Mouse (Mus musculus): ENCODE results near the gene Zcchc7. TPM values are rescaled to one million over a fixed set of nuclear protein-coding genes. Genes with fewer than 3 reads are reported as not detected.

Gene Zcchc7
- polyA plus RNA-seq, 1 experiment from 2014 or later: 27.1 TPM

DNA sequence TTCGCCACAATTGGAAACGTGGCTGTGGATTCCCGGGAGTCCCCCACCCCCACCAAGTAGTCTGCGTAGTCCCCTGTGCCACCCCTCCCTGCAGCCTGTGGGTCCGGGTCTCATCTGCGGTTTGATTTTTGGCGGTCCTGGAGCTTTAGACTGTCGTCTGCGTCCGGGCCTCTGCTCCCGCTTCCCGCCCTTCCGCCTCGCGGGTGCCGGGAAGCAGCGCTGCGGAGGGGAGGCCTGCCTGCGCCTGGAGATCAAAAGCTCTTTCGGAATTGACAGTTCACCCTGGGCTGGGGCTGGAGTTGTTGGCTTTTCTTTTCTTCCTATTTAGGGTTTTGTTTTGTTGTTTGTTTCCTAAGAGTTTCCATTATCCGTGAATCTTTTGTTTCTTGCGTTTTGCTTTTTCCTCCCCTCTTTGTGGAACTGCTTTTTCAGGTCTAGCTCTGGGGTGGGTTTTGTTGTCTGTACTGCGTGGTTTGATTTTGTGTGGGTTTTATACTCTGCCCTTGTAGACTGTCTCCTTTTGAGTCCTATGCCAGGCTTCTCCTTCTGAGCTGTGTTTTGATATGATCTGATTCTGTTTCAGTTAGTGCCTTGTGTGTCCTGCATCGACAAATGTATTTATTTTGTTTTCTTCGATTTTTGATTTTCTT lies 43.5 kb upstream of the Zcchc7 start:
- Histone ChIP-seq H3K27me3 (ENCODE audit: control insufficient read depth, insufficient read depth, low read length) (peaks cover 87% of the 10 kb centered on the region), H3K4me3 (ENCODE audit: low read depth, low read length) (peak overlapping the region; percentile 31; the same call in 1 of the 2 replicates), H3K9me3 (replicated peaks; ENCODE audit: control insufficient read depth, low read length) (no peaks in the 10 kb centered on the region), H3K36me3 (ENCODE audit: control insufficient read depth, insufficient read depth, low read length) (no peaks in the 10 kb centered on the region), H3K4me1 (ENCODE audit: control insufficient read depth, insufficient read depth, low read length) (peaks cover 10% of the 10 kb centered on the region), H3K27ac (ENCODE audit: low read depth, low read length) (no peak overlapping the region), H3K4me2 (peak overlapping the region; percentile 54), H3K9ac (ENCODE audit: low read depth, low read length) (no peak overlapping the region)
- ATAC-seq (replicated peaks; ENCODE audit: insufficient number of reproducible peaks, low FRiP score, low TSS enrichment): no peak
- 1% methylated on average over 25 of the region's 25 CpGs for WGBS (ENCODE audit: insufficient replicate concordance)

DNA sequence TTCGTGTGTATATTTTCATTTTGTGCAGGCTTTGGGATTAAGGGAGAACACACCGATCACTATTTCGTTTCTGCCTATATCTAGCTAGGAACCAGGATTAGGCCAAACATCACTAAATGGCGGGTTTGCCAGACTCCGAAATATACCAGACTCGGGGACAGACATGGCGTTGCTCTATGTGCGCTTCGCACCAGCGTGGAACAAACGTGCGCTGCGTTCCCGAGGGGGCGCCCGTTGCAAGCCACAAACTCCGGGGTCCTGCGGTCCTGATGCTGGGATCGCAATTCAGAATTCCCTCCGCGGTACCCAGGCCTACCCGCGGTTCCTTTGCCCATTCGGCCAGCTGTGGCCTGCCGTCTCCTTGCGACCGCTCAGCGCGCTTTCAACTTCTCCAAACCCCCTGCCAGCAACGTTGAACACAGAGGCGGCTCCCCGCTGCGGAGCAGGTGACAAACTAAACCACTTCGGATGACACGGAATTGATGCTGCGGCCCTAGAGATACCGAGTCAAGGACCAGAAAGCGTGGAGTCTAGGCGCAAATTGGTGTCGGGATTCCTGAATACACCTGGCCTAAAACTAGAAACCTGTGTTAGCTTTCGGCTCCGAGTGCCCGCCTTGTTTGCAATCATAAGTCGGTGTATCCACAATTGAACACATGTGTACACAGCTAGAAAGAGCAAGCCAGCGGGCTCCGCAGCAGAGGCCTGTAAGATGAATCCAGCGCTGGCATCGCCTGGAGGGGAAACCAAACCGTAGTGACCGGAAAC lies 42.7 kb upstream of the Zcchc7 start:
- no peak overlapping the region for H3K9ac ChIP-seq (ENCODE audit: low read depth, low read length)
- 1% methylated on average over 50 of the region's 50 CpGs for WGBS (ENCODE audit: insufficient replicate concordance)
- no peak overlapping the region for H3K27ac ChIP-seq (ENCODE audit: low read depth, low read length)
- H3K9me3 ChIP-seq (replicated peaks; ENCODE audit: control insufficient read depth, low read length): no peaks in the 10 kb centered on the region
- H3K4me3 ChIP-seq (ENCODE audit: low read depth, low read length): no peak overlapping the region; the same call in 1 of the 2 replicates
- peak overlapping the region; percentile 50 for H3K4me2 ChIP-seq
- no peak for ATAC-seq (replicated peaks; ENCODE audit: insufficient number of reproducible peaks, low FRiP score, low TSS enrichment)
- H3K27me3 ChIP-seq (ENCODE audit: control insufficient read depth, insufficient read depth, low read length): peaks cover 87% of the 10 kb centered on the region
- H3K36me3 ChIP-seq (ENCODE audit: control insufficient read depth, insufficient read depth, low read length): no peaks in the 10 kb centered on the region
- peaks cover 10% of the 10 kb centered on the region for H3K4me1 ChIP-seq (ENCODE audit: control insufficient read depth, insufficient read depth, low read length)

DNA sequence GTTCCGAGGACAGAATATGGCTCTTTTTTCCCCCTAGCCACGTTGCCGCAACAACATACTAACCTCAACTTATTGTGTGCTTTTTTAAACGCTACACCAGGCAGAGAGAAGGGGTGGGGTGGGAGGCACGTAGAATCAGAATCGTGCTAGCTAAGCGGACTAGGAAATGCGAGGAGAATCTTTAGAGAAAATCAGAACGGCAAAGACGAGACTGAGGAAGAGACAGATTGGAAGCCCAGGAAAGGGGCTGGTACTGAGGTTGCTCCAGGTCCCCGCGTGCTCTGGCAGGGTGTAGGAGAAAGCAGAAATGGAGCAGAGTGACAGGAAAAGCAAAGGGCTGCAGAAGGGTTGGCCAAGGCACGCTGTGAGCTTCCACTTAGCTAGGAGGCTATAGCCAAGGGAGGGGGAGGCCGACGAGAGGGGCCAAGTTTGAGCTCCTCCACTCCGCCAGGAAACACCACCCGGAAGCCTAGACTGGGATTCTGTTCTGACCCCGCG lies 42.1 kb upstream of the Zcchc7 start:
- no peaks in the 10 kb centered on the region for H3K36me3 ChIP-seq (ENCODE audit: control insufficient read depth, insufficient read depth, low read length)
- no peak overlapping the region; the same call in 1 of the 2 replicates for H3K4me3 ChIP-seq (ENCODE audit: low read depth, low read length)
- H3K9ac ChIP-seq (ENCODE audit: low read depth, low read length): no peak overlapping the region
- peaks cover 87% of the 10 kb centered on the region for H3K27me3 ChIP-seq (ENCODE audit: control insufficient read depth, insufficient read depth, low read length)
- H3K4me1 ChIP-seq (ENCODE audit: control insufficient read depth, insufficient read depth, low read length): peaks cover 10% of the 10 kb centered on the region
- no peaks in the 10 kb centered on the region for H3K9me3 ChIP-seq (replicated peaks; ENCODE audit: control insufficient read depth, low read length)
- under 1% methylated on average over 19 of the region's 19 CpGs for WGBS (ENCODE audit: insufficient replicate concordance)
- H3K4me2 ChIP-seq: peak overlapping the region; percentile 50
- no peak overlapping the region for H3K27ac ChIP-seq (ENCODE audit: low read depth, low read length)
- ATAC-seq (replicated peaks; ENCODE audit: insufficient number of reproducible peaks, low FRiP score, low TSS enrichment): no peak

DNA sequence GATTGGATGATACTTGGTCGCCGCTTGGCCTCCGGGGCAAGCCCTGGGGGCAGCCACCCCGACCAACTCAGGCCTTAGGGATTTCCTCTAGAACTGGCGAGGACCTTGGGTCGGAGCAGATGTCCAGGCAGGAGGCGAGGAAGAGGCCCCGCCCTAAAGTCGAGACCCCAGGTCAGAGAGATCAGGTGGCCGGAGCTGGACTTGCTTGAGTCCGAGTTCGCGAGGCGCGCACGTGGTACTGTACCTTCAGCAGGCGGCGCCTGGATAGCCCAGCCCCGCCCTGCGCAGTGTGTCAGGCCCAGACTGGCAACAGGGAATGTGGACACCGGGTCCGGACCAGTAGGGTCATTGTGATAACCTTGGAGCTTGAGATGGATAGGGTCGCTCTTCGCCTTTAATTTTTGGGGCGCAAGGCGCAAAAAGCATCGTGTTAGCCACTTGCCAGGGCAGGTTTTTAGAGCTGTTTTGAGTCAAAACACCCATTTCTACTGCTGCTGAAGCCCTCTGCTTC lies 41.5 kb upstream of the Zcchc7 start:
- H3K9me3 ChIP-seq (replicated peaks; ENCODE audit: control insufficient read depth, low read length): no peaks in the 10 kb centered on the region
- no peak overlapping the region for H3K4me2 ChIP-seq
- no peak overlapping the region; the same call in 1 of the 2 replicates for H3K4me3 ChIP-seq (ENCODE audit: low read depth, low read length)
- WGBS (ENCODE audit: insufficient replicate concordance): 1% methylated on average over 27 of the region's 27 CpGs
- no peak overlapping the region for H3K9ac ChIP-seq (ENCODE audit: low read depth, low read length)
- H3K27ac ChIP-seq (ENCODE audit: low read depth, low read length): no peak overlapping the region
- peaks cover 10% of the 10 kb centered on the region for H3K4me1 ChIP-seq (ENCODE audit: control insufficient read depth, insufficient read depth, low read length)
- no peak for ATAC-seq (replicated peaks; ENCODE audit: insufficient number of reproducible peaks, low FRiP score, low TSS enrichment)
- H3K36me3 ChIP-seq (ENCODE audit: control insufficient read depth, insufficient read depth, low read length): no peaks in the 10 kb centered on the region
- peaks cover 85% of the 10 kb centered on the region for H3K27me3 ChIP-seq (ENCODE audit: control insufficient read depth, insufficient read depth, low read length)

DNA sequence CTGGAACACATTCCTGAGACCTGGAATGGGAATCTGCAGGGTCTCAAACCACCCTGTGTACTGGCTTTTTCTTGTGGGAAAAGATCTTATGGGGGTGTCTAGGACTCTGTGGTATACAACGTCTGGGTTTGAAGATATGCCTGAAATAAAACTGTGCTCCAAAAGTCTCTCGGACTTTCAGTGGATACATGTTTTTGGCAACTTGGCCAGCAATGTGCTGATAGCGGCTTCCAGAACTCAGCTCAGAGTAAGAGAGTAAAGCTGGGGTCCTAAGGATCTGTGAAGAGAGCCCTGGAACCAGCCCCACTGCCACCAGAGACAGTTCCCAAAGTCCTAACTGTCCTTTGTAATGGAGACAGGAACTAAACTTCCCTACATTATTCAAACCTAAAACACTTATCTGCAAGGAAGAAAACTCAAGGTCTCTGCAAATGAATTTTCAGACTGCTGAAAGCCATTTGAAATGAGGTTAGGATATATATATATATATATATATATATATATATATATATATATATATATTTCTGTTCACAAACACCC lies 40.0 kb upstream of the Zcchc7 start:
- Histone ChIP-seq H3K4me2 (no peak overlapping the region), H3K9me3 (replicated peaks; ENCODE audit: control insufficient read depth, low read length) (no peaks in the 10 kb centered on the region), H3K9ac (ENCODE audit: low read depth, low read length) (no peak overlapping the region), H3K27me3 (ENCODE audit: control insufficient read depth, insufficient read depth, low read length) (peaks cover 78% of the 10 kb centered on the region), H3K36me3 (ENCODE audit: control insufficient read depth, insufficient read depth, low read length) (no peaks in the 10 kb centered on the region), H3K27ac (ENCODE audit: low read depth, low read length) (no peak overlapping the region), H3K4me1 (ENCODE audit: control insufficient read depth, insufficient read depth, low read length) (peaks cover 10% of the 10 kb centered on the region), H3K4me3 (ENCODE audit: low read depth, low read length) (no peak overlapping the region)
- no peak for ATAC-seq (replicated peaks; ENCODE audit: insufficient number of reproducible peaks, low FRiP score, low TSS enrichment)
- WGBS (ENCODE audit: insufficient replicate concordance): 13% methylated on average over 3 of the region's 3 CpGs

DNA sequence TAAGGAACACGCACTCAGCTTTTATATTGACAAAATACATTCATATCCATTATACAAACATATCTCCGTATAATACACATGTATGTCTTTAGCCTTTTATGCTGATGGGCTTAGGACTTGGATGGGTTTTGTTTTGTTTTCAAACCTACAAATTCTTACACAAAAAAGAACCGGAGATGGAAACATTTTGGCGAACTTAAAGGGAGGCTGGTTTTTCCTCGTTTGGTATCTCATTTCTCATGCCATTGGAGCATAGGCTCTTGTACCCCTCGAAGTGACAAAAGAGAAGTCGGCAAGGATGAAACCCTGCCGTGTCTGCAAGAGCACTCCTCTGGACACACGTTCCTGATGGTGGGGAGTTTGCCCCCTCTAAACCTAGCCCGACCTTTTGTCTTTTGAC lies 39.3 kb upstream of the Zcchc7 start:
- Histone ChIP-seq H3K27ac (ENCODE audit: low read depth, low read length) (no peak overlapping the region), H3K27me3 (ENCODE audit: control insufficient read depth, insufficient read depth, low read length) (peaks cover 71% of the 10 kb centered on the region), H3K9ac (ENCODE audit: low read depth, low read length) (no peak overlapping the region), H3K4me3 (ENCODE audit: low read depth, low read length) (no peak overlapping the region), H3K4me1 (ENCODE audit: control insufficient read depth, insufficient read depth, low read length) (peaks cover 10% of the 10 kb centered on the region), H3K36me3 (ENCODE audit: control insufficient read depth, insufficient read depth, low read length) (no peaks in the 10 kb centered on the region), H3K4me2 (no peak overlapping the region), H3K9me3 (replicated peaks; ENCODE audit: control insufficient read depth, low read length) (no peaks in the 10 kb centered on the region)
- ATAC-seq (replicated peaks; ENCODE audit: insufficient number of reproducible peaks, low FRiP score, low TSS enrichment): no peak
- WGBS (ENCODE audit: insufficient replicate concordance): 3% methylated on average over 10 of the region's 10 CpGs

DNA sequence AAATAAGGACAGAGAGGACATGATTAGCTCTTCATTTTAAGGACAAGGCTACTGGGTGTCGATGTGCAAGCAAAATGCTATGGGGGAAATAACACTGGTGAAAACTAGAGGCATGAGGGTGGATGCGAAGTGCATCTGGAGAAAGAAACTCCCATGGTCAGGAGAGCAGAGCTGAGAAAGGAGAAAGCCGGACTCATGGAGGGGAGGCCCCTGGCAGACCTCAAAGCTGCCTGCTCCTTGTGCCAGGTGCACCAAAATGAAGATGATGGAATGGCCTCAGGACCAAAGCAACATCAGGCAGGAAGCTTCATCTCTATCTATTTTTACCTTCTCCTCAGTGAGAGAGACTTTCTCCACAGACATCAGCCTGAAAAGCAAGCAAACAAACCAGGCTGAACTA lies 38.0 kb upstream of the Zcchc7 start:
- no peaks in the 10 kb centered on the region for H3K36me3 ChIP-seq (ENCODE audit: control insufficient read depth, insufficient read depth, low read length)
- H3K27me3 ChIP-seq (ENCODE audit: control insufficient read depth, insufficient read depth, low read length): peaks cover 59% of the 10 kb centered on the region
- WGBS (ENCODE audit: insufficient replicate concordance): 69% methylated on average over 3 of the region's 3 CpGs
- H3K4me3 ChIP-seq (ENCODE audit: low read depth, low read length): no peak overlapping the region
- peaks cover 10% of the 10 kb centered on the region for H3K4me1 ChIP-seq (ENCODE audit: control insufficient read depth, insufficient read depth, low read length)
- no peak overlapping the region for H3K4me2 ChIP-seq
- no peaks in the 10 kb centered on the region for H3K9me3 ChIP-seq (replicated peaks; ENCODE audit: control insufficient read depth, low read length)
- no peak for ATAC-seq (replicated peaks; ENCODE audit: insufficient number of reproducible peaks, low FRiP score, low TSS enrichment)
- H3K9ac ChIP-seq (ENCODE audit: low read depth, low read length): no peak overlapping the region
- H3K27ac ChIP-seq (ENCODE audit: low read depth, low read length): no peak overlapping the region

DNA sequence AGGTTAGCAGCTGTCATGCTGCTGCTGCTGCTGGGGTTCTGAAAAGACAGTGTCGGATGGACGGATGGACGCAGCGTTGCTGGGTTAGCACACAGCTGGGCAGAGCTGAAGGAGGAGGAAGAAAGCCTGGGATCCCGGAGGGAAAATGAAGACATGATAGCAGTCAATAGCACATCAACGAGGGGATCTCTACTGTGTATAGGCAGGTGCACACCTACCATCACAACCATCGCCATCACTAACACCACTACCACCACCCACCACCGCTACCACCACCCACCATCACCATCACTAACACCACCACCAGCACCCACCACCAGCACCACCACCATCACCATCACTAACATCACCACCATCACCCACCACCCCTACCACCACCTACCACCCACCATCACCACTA lies 35.6 kb upstream of the Zcchc7 start:
- 86% methylated on average over 7 of the region's 8 CpGs for WGBS (ENCODE audit: insufficient replicate concordance)

More for the DNA sequence above, 35.6 kb upstream of the Zcchc7 start:
- Histone ChIP-seq H3K9me3 (replicated peaks; ENCODE audit: control insufficient read depth, low read length) (no peaks in the 10 kb centered on the region), H3K4me1 (ENCODE audit: control insufficient read depth, insufficient read depth, low read length) (no peaks in the 10 kb centered on the region), H3K9ac (ENCODE audit: low read depth, low read length) (no peak overlapping the region), H3K4me3 (ENCODE audit: low read depth, low read length) (no peak overlapping the region), H3K27me3 (ENCODE audit: control insufficient read depth, insufficient read depth, low read length) (peaks cover 38% of the 10 kb centered on the region), H3K4me2 (no peak overlapping the region), H3K36me3 (ENCODE audit: control insufficient read depth, insufficient read depth, low read length) (no peaks in the 10 kb centered on the region), H3K27ac (ENCODE audit: low read depth, low read length) (no peak overlapping the region)
- ATAC-seq (replicated peaks; ENCODE audit: insufficient number of reproducible peaks, low FRiP score, low TSS enrichment): no peak

Measured in heart, embryonic 11.5 days (tissue).